Mouse (Mus musculus) thymus, postnatal 14 days (tissue): Measurements from ENCODE around the gene Herc1.

ENCODE experiments used
- DNase-seq: peaks from one replicate; pipeline ENCODE4 v3.0.0; 2021

The Herc1 gene

GRCm38 (mm10) chr9:66503879-66504411 is 153.7 kb downstream of the Herc1 start:
- peak; percentile 51 for DNase-seq

GRCm38 (mm10) chr9:66504518-66504917 is 154.3 kb downstream of the Herc1 start:
- no peak for DNase-seq

- peak; percentile 83 for DNase-seq
Observed at GRCm38 (mm10) chr9:66505141-66505917, 155.1 kb downstream of the Herc1 start.

- no peak for DNase-seq
Observed at GRCm38 (mm10) chr9:66506011-66506410, 155.8 kb downstream of the Herc1 start.

GRCm38 (mm10) chr9:66506424-66506823 is 156.2 kb downstream of the Herc1 start:
- no peak for DNase-seq

GRCm38 (mm10) chr9:66507684-66508083 is 157.4 kb downstream of the Herc1 start:
- no peak for DNase-seq

DNA sequence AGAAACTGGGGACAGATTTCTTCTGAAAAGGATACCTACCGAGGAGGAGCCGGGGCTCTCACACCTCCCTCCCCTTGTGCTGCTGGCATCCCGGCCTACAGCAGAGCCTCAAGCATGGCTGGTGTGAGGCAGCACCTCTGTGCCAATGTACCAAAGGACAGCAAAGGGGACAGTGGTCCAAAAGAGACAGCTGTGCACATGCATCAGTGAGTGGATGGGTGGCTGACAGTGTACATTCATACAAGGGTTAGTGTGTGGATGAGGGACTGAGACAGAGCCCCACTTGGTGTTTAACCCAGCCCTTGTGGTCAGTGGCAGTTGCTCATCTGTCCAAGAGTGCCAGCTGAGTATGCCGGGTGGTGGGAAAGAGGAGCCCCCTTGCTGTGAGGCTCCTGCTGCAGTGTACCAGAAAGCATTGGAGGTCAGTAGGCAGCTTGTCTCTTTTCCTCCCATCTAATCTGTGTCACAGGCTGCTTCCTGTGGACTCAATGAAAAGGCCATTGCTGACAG is 158.7 kb downstream of the Herc1 start:
- no peak for DNase-seq

DNA sequence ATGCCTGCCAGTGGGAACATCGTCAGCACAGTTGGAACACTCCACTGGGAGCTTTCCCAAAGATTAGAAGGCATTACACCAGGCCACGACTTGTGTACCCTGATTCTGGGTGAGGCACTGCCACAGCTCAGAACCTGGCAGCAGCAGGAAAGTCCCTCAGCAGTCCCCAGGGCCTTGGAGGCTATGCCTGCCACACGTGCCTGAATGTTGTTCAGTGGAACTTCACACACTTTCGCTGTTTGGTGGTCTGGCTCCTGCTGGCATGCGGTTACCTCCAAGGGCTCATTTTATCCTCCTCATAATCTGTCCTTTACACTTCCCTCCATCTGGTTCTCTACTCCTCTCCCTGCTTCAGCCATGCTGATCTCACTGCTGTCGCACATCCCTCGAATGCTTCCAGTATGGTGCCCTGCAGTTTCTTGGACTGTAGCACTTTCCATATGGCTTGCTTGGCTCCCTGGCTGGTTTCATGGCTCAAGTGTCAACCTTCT is 160.1 kb downstream of the Herc1 start:
- DNase-seq, result no peak

GRCm38 (mm10) chr9:66510944-66511343 is 160.7 kb downstream of the Herc1 start:
- DNase-seq, result peak; percentile 49

- peak; percentile 95 for DNase-seq
Observed at GRCm38 (mm10) chr9:66511580-66512350, 161.5 kb downstream of the Herc1 start.

DNA sequence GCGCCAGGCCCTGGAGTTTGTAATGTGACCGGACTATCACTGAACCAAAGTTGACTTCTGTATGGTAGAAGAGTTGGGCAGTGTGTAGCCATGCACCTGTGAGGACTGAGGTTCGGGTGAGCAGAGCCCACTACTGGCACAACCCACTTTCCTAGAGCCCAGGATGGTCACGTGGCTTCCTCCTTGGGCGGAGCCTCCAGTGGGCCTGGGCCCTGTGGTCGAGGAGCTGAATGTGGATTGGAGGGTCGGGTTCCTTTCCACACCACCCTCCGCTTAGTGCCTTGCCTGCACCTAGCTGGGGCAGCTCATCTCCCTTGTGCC is 162.1 kb downstream of the Herc1 start:
- DNase-seq, result peak; percentile 89

DNA sequence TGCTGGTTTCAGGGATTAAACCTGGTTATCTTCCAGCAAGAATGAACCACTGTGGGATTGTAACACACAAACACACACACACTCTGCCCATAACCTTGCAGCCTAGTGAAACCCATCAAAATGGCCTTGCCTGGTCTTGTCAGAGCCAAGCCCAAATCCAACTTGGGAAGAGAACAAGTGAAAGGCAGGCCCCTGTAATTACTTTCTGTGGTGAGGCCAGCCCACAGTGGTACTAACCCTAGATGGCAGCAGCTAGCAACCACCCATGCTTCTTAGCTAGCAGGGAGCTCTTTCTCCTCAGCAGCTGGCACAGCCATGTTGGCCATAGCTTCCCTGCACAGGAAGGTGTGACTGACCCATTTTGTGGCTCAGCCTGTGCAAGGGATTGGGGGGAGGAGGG is 162.9 kb downstream of the Herc1 start:
- peak; percentile 57 for DNase-seq

- DNase-seq, result no peak
Observed at GRCm38 (mm10) chr9:66513661-66514255, 163.5 kb downstream of the Herc1 start.

DNA sequence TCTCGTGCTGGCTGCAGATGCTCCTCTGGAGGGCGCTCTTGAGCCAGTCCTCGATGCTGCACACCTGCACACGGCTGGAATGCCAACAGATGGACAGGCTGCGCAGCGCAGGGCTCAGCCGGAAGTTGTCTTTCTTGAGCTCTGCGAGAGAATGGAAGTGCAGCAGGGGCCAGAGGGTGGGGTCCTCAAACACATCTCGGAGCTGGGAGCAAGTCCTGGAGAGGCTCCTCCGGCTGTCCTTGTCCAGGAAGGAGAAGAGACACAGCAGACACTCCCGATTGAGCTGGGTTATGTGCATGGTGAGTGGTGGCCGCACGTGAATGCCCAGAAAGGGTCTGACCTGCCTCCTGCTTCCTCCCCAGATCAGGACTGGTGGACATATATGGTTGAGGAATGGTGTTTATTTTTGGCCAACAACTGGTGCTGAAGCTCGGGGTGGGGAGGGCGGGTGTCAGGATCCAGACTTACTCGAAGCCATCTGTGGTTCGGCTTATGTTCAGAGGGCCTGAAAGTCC is 164.1 kb downstream of the Herc1 start, which contains the start of gene Fbxl22:
Gene Fbxl22 (minus strand): TSS at position 338 of the 515 bp plus-strand sequence.
- DNase-seq, result peak; percentile 63

DNA sequence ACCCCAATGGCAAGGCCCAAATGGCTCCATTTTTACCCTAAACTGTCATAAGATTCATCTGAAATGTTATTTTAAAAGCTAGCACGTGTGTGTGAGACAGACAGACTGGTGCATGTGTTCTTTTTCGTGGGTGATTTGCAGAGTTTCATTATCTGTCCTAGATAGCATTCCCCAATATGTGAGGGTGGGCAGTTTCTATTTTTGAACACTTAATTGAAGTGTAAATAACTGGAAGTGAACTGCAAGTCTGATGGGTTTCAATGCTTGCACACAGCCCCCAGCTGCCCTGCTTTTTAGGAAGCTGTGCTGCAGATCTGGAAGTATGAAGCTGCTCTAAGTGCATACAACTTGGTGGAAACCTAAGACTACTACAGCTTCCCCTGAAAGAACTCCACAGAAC is 164.9 kb downstream of the Herc1 start:
- DNase-seq, result no peak

DNA sequence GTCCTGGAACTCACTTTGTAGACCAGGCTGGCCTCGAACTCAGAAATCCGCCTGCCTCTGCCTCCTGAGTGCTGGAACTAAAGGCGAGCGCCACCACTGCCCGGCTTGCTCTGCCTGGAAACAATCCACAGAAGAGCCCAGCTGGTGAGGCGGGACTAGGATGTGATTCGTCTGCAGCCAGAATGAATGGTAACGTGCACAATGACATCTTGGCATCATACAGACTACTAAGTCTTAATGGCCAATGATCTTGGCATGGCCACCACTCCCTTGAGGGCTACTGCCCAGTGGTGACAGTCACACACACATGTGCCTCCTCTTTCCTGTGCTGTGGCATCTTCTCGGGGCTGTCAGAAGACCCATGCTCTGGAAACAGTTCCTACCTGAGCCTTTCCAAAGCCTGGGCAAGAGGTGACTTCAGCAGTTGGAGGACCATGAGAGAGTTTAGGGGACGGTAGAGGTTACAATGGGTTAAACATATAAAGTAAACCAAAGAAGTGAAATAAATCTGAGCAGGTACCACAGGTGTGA is 165.5 kb downstream of the Herc1 start:
- DNase-seq, result no peak

- no peak for DNase-seq
Observed at GRCm38 (mm10) chr9:66516296-66516940, 166.2 kb downstream of the Herc1 start.

DNA sequence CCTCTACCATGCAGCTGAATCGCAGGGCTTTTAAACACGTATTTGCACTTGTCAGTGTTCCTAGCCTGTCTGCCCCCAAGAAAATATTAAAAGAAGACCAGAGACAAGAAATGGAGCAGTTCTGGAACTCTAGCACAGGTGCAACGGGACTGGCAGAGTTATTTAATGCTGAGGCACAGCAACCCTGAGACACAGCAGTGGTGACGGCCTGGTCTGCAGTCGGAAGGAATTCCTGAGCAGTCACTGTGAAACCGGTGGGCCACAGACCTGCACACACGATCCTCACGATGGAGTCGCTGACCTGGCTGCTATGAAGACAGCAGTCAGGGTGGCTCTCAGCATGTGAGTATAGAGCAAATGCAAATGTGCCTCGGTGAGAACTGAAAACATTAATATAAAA is 167.5 kb downstream of the Herc1 start:
- DNase-seq, result no peak

DNA sequence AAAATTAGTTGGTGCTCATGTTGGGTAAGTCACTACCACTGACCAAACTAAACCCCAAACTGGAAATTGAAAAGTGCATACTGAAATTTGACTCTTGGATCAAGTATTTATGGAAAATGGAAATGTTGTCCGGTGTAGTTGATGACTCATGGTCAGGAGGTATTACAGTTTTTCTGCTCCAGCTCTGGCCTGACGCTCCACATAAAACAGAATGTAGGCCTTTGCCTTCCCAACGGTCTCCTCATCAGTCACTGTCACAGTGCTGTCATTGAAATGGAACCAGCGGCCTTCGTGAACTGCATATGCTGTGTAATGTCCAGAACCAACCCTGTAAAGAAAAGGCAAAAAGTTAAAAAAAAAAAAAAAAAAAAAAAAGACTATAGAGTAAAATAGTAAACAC is 168.0 kb downstream of the Herc1 start:
- DNase-seq, result no peak

GRCm38 (mm10) chr9:66518901-66519300 is 168.7 kb downstream of the Herc1 start:
- DNase-seq, result no peak

DNA sequence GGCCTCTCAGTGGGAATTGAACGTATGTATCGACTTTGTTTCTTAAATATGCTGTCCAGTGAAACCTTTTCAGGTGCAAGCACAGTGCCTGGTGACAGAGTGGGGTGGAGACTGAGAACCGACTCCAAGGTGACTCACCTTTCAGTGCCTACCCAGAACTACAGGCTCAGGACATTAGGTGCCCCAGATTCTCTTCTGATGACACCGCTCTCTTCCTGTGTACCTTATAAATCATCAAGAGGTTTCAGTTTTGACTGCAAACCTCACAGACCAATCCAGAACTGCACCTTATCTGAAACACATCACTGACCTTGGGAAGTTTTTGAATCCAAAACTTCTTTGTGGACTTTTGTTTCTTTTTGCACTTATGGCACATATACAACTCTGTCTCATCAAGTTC is 170.0 kb downstream of the Herc1 start:
- DNase-seq, result no peak

DNA sequence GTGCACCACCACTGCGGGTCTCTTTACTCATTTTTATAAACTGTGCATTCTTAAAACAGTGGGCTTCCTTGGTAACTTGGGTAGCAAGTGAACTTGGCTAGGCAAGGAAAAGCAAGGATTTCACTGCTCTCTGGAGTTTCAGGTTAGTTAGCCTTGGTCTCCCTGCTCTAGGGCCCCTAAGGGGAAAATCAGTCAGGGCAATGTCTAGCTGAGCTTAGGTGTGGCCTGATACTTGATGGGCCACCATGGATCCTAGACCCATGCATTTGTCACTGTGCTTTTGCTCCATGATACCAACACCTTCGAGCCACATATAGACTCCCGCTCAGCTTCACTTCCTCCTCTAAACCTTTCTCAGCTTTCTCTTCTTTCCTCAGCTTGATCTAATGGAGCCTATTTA is 171.3 kb downstream of the Herc1 start:
- no peak for DNase-seq
